Mouse (Mus musculus): ENCODE results near the gene Dusp18. TPM values are rescaled to one million over a fixed set of nuclear protein-coding genes. Genes with fewer than 3 reads are reported as not detected.

The Dusp18 gene
- polyA plus RNA-seq, 1 experiment = 26.4 TPM

GRCm38 (mm10) chr11:3931511-3932211, 36.6 kb downstream of the Dusp18 start, which contains the start of gene Tcn2:
Gene Tcn2 (minus strand): TSS chr11:3932159.
- DNase-seq (ENCODE audit: low read depth) = peak; percentile 89
- no peak for TF ChIP-seq POLR2A (IDR thresholded peaks at IDR 0.05; ENCODE audit: borderline replicate concordance, extremely low read depth, insufficient read depth, insufficient read length, poor library complexity, severe bottlenecking)
- TF ChIP-seq CTCF (IDR thresholded peaks at IDR 0.05; ENCODE audit: borderline replicate concordance, extremely low read depth, insufficient read depth, insufficient read length) = no peak

- no peak for TF ChIP-seq CTCF (IDR thresholded peaks at IDR 0.05; ENCODE audit: borderline replicate concordance, extremely low read depth, insufficient read depth, insufficient read length)
- no peak for TF ChIP-seq POLR2A (IDR thresholded peaks at IDR 0.05; ENCODE audit: borderline replicate concordance, extremely low read depth, insufficient read depth, insufficient read length, poor library complexity, severe bottlenecking)
- no peak for DNase-seq (ENCODE audit: low read depth)
These were observed 38.8 kb downstream of the Dusp18 start for GRCm38 (mm10) chr11:3933756-3934285.

- TF ChIP-seq POLR2A (IDR thresholded peaks at IDR 0.05; ENCODE audit: borderline replicate concordance, extremely low read depth, insufficient read depth, insufficient read length, poor library complexity, severe bottlenecking) = no peak
These were observed 40.1 kb downstream of the Dusp18 start for GRCm38 (mm10) chr11:3935135-3935534.

GRCm38 (mm10) chr11:3936318-3936717, 41.3 kb downstream of the Dusp18 start:
- TF ChIP-seq CTCF (IDR thresholded peaks at IDR 0.05; ENCODE audit: borderline replicate concordance, extremely low read depth, insufficient read depth, insufficient read length) (no peak), POLR2A (IDR thresholded peaks at IDR 0.05; ENCODE audit: borderline replicate concordance, extremely low read depth, insufficient read depth, insufficient read length, poor library complexity, severe bottlenecking) (no peak)
- DNase-seq (ENCODE audit: low read depth) = peak; percentile 80

More at GRCm38 (mm10) chr11:3935135-3935534, 40.1 kb downstream of the Dusp18 start:
- DNase-seq (ENCODE audit: low read depth) = no peak

- no peak for DNase-seq (ENCODE audit: low read depth)
- TF ChIP-seq POLR2A (IDR thresholded peaks at IDR 0.05; ENCODE audit: borderline replicate concordance, extremely low read depth, insufficient read depth, insufficient read length, poor library complexity, severe bottlenecking) = no peak
- no peak for TF ChIP-seq CTCF (IDR thresholded peaks at IDR 0.05; ENCODE audit: borderline replicate concordance, extremely low read depth, insufficient read depth, insufficient read length)
These were observed 42.4 kb downstream of the Dusp18 start for GRCm38 (mm10) chr11:3937321-3937874.

- no peak for DNase-seq (ENCODE audit: low read depth)
- TF ChIP-seq CTCF (IDR thresholded peaks at IDR 0.05; ENCODE audit: borderline replicate concordance, extremely low read depth, insufficient read depth, insufficient read length) = no peak
These were observed 46.3 kb downstream of the Dusp18 start for GRCm38 (mm10) chr11:3941371-3941770.

GRCm38 (mm10) chr11:3946386-3946785, 51.3 kb downstream of the Dusp18 start:
- TF ChIP-seq CTCF (IDR thresholded peaks at IDR 0.05; ENCODE audit: borderline replicate concordance, extremely low read depth, insufficient read depth, insufficient read length) (no peak), POLR2A (IDR thresholded peaks at IDR 0.05; ENCODE audit: borderline replicate concordance, extremely low read depth, insufficient read depth, insufficient read length, poor library complexity, severe bottlenecking) (no peak)
- DNase-seq (ENCODE audit: low read depth) = no peak

Other genes with a start within 250 kb of the Dusp18 start
- gene Morc2a, start 246.0 kb upstream of the Dusp18 start, polyA plus RNA-seq (2012; rRNA removed) = 35.0 and 49.1 TPM in 2 replicates
- gene Osbp2, start 31.3 kb upstream of the Dusp18 start, polyA plus RNA-seq (2012; rRNA removed) = 18.4 and 26.2 TPM in 2 replicates
- gene 4921536K21Rik, start 142 bp upstream of the Dusp18 start, polyA plus RNA-seq (2012; rRNA removed) = 0.67 and 1.0 TPM in 2 replicates
- 13.2 and 13.5 TPM in 2 replicates for gene Slc35e4, start 19.4 kb downstream of the Dusp18 start, polyA plus RNA-seq (2012; rRNA removed)
- gene Tcn2, start 36.9 kb downstream of the Dusp18 start, polyA plus RNA-seq (2012; rRNA removed) = 21.2 and 27.4 TPM in 2 replicates
- gene Pes1, start 68.7 kb downstream of the Dusp18 start, polyA plus RNA-seq (2012; rRNA removed) = 57.9 and 58.0 TPM in 2 replicates
- 0.05 TPM in 1 of 2 replicates, not detected in the other for gene 4930556J24Rik, start 81.5 kb downstream of the Dusp18 start, polyA plus RNA-seq (2012; rRNA removed)
- gene Gal3st1, start 88.4 kb downstream of the Dusp18 start, polyA plus RNA-seq (2012; rRNA removed) = 3.2 and 5.3 TPM in 2 replicates
- gene Sec14l4, start 136.2 kb downstream of the Dusp18 start, polyA plus RNA-seq (2012; rRNA removed) = 0.05 TPM in 1 of 2 replicates, not detected in the other
- 0.23 and 0.29 TPM in 2 replicates for gene Sec14l3, start 169.6 kb downstream of the Dusp18 start, polyA plus RNA-seq (2012; rRNA removed)
- gene Mtfp1, start 200.2 kb downstream of the Dusp18 start, polyA plus RNA-seq (2012; rRNA removed) = 5.7 and 5.9 TPM in 2 replicates
- 4.1 and 5.9 TPM in 2 replicates for gene Sec14l2, start 228.2 kb downstream of the Dusp18 start, polyA plus RNA-seq (2012; rRNA removed)
- 60.4 and 66.1 TPM in 2 replicates for gene Rnf215, start 240.0 kb downstream of the Dusp18 start, polyA plus RNA-seq (2012; rRNA removed)

Data from brain, embryonic 14.5 days (tissue).